ENCODE assay signal across 8 mouse cellular contexts in genomic region chr10:93592456-93592855, GRCm38 (mm10). TPM values are rescaled to one million over a fixed set of nuclear protein-coding genes. Genes with fewer than 3 reads are reported as not detected.
DNase-seq lines count a peak whose midpoint lies in the region; TF ChIP-seq lines count a peak whose summit lies in the region.

No protein-coding gene starts in this region.

- H3K27ac ChIP-seq in layer of hippocampus, adult 2 months = no peak overlapping the region
- H3K27ac ChIP-seq in CH12.LX (ENCODE audit: insufficient read depth, low read depth) = no peak overlapping the region

- DNase-seq in layer of hippocampus, adult 2 months (ENCODE audit: low spot score in 2 of 2) = no peak
- no peak for DNase-seq in layer of hippocampus, adult 18-20 months (ENCODE audit: low spot score in 2 of 2)
- no peak for DNase-seq in CH12.LX (ENCODE audit: extremely low read depth)
- peak; percentile 67 for DNase-seq in ZHBTc4 (ENCODE audit: low read depth, low spot score)
- peak; percentile 36 for DNase-seq in lung, postnatal 10 days
- no peak for DNase-seq in gastrocnemius, postnatal 14 days
- DNase-seq in left cerebral cortex, postnatal 36 days (ENCODE audit: low spot score in 2 of 2) = no peak
- no peak for DNase-seq in layer of hippocampus, adult 9-10 months (ENCODE audit: low spot score)

- peak; percentile 35 for TF ChIP-seq RAD21 in CH12.LX (IDR thresholded peaks at IDR 0.05; ENCODE audit: low read depth, low read length)

- no peak for TF ChIP-seq EP300 in CH12.LX (IDR thresholded peaks at IDR 0.05; ENCODE audit: low read length)

- H3K9ac ChIP-seq in CH12.LX (ENCODE audit: insufficient read depth, low read depth) = no peak overlapping the region

- TF ChIP-seq POLR2A in CH12.LX (IDR thresholded peaks at IDR 0.05; ENCODE audit: low read depth, low read length) = no peak

- in situ Hi-C loops in CH12.LX (cut with MboI; ENCODE audit: low pct_ligation_motif_present, low pct_unique_long_range_greater_than_20kb, low sequenced_read_pairs) = loop anchor here (5.0 to 25.0 kb wide), 2 partner anchors 220 to 530 kb away; no protein-coding TSS in a partner anchor

- peaks cover 4 to 6% of the 10 kb centered on the region in 2 experiments for H3K36me3 ChIP-seq in CH12.LX (replicated peaks in 1 of 2; ENCODE audit: control insufficient read depth in 1 of 2, insufficient read depth in 1 of 2, low read length in 1 of 2)

- H3K27me3 ChIP-seq in CH12.LX (replicated peaks) = no peaks in the 10 kb centered on the region

- intact Hi-C loops in gastrocnemius, postnatal 14 days (cut with DNase I; ENCODE audit: low total_unique reads) = no loop called here
- intact Hi-C loops in left cerebral cortex, postnatal 36 days (cut with DNase I) = no loop called here

- TF ChIP-seq CTCF in layer of hippocampus, adult 2 months (conservative IDR thresholded peaks at IDR 0.05) = peak; percentile 52
- TF ChIP-seq CTCF in CH12.LX (conservative IDR thresholded peaks at IDR 0.05 in 1 of 2, IDR thresholded peaks at IDR 0.05 in 1 of 2; ENCODE audit: low read depth in 2 of 2, low read length in 2 of 2) = peak in 1 of 2 experiments; percentile 54; a peak in 2 of 4 replicates

- H3K9me3 ChIP-seq in CH12.LX (replicated peaks; ENCODE audit: low read length) = no peaks in the 10 kb centered on the region

- peaks cover 5 to 21% of the 10 kb centered on the region in 2 experiments for H3K4me1 ChIP-seq in CH12.LX (ENCODE audit: control insufficient read depth in 1 of 2, insufficient read depth in 2 of 2)

- H3K4me3 ChIP-seq in layer of hippocampus, adult 2 months = no peak overlapping the region
- no peak overlapping the region for H3K4me3 ChIP-seq in CH12.LX (replicated peaks in 1 of 3; ENCODE audit: low read depth in 2 of 3, low read length in 2 of 3, poor library complexity in 1 of 3)

- dilution Hi-C loops in CH12.LX (cut with MboI; ENCODE audit: extremely low pct_ligation_motif_present, extremely low pct_unique_long_range_greater_than_20kb, low sequenced_read_pairs) = no loop called here

- peaks cover 18% of the 10 kb centered on the region for H3K79me2 ChIP-seq in CH12.LX (replicated peaks; ENCODE audit: control insufficient read depth, extremely low read depth, insufficient read depth, poor library complexity, severe bottlenecking)

- no peak overlapping the region for H3K4me2 ChIP-seq in CH12.LX (ENCODE audit: insufficient read depth, low read depth, poor library complexity, severe bottlenecking)

TF ChIP-seq in CH12.LX, 34 proteins besides CTCF, POLR2A, EP300 and RAD21:
- TF ChIP-seq SMC3 (IDR thresholded peaks at IDR 0.05; ENCODE audit: low read depth, low read length) = peak; percentile 47
- no peak for TF ChIP-seq ZNF384 (IDR thresholded peaks at IDR 0.05; ENCODE audit: low read depth, low read length)
- no peak for TF ChIP-seq ELF1 (IDR thresholded peaks at IDR 0.05; ENCODE audit: low read depth, low read length)

RNA-seq across cellular contexts. Expression of gene Snrpf, which starts 3.0 kb away (rescaled TPM):
- total RNA-seq in layer of hippocampus, adult 2 months (2021) = 10 to 100 TPM; 11.5 to 12.6 TPM
- 10 to 100 TPM; 10.5 to 13.5 TPM for total RNA-seq in layer of hippocampus, adult 18-20 months (2021)
- total RNA-seq in CH12.LX (2012; rRNA removed) = 184 and 191 TPM in 2 replicates
- 186 and 207 TPM in 2 replicates for total RNA-seq in CH12.LX (2014; rRNA removed)
- polyA plus RNA-seq in CH12.LX (2012; ENCODE audit: insufficient read length, low read depth) = 144 and 159 TPM in 2 replicates
- total RNA-seq in gastrocnemius, postnatal 14 days (2021) = 10 to 100 TPM in 1 of 2 experiments, 1 to 10 TPM in 1; 9.9 to 10.4 TPM
- 10 to 100 TPM; 14.9 to 17.3 TPM for total RNA-seq in left cerebral cortex, postnatal 36 days (2021)

RNA-seq across cellular contexts. Expression of gene Ntn4, which starts 48.0 kb away (rescaled TPM):
- total RNA-seq in layer of hippocampus, adult 2 months (2021) = 1 to 10 TPM; 5.5 to 7.8 TPM
- 1 to 10 TPM; 6.4 to 7.8 TPM for total RNA-seq in layer of hippocampus, adult 18-20 months (2021)
- total RNA-seq in CH12.LX (2012; rRNA removed) (not detected in 2 replicates), CH12.LX (2014; rRNA removed) (not detected in 2 replicates)
- polyA plus RNA-seq in CH12.LX (2012; ENCODE audit: insufficient read length, low read depth) = not detected in 2 replicates
- total RNA-seq in gastrocnemius, postnatal 14 days (2021) = 1 to 10 TPM; 8.9 to 9.3 TPM
- 10 to 100 TPM in 1 of 2 experiments, 1 to 10 TPM in 1; 9.6 to 13.2 TPM for total RNA-seq in left cerebral cortex, postnatal 36 days (2021)

RNA-seq across cellular contexts. Expression of gene Ccdc38, which starts 52.0 kb away (rescaled TPM):
- not detected for total RNA-seq in layer of hippocampus, adult 2 months (2021)
- not detected for total RNA-seq in layer of hippocampus, adult 18-20 months (2021)
- total RNA-seq in CH12.LX (2012; rRNA removed) (6.6 and 9.2 TPM in 2 replicates), CH12.LX (2014; rRNA removed) (47.3 and 55.8 TPM in 2 replicates)
- 17.9 and 22.2 TPM in 2 replicates for polyA plus RNA-seq in CH12.LX (2012; ENCODE audit: insufficient read length, low read depth)
- not detected for total RNA-seq in gastrocnemius, postnatal 14 days (2021)
- not detected for total RNA-seq in left cerebral cortex, postnatal 36 days (2021)

RNA-seq across cellular contexts. Expression of gene Amdhd1, which starts 52.6 kb away (rescaled TPM):
- under 1 TPM; 0.28 to 0.37 TPM for total RNA-seq in layer of hippocampus, adult 2 months (2021)
- total RNA-seq in layer of hippocampus, adult 18-20 months (2021) = under 1 TPM; 0.30 to 0.59 TPM
- total RNA-seq in CH12.LX (2012; rRNA removed) (4.6 and 8.4 TPM in 2 replicates), CH12.LX (2014; rRNA removed) (2.4 and 3.3 TPM in 2 replicates)
- polyA plus RNA-seq in CH12.LX (2012; ENCODE audit: insufficient read length, low read depth) = 2.3 and 2.4 TPM in 2 replicates
- not detected for total RNA-seq in gastrocnemius, postnatal 14 days (2021)
- under 1 TPM; 0.37 to 0.75 TPM for total RNA-seq in left cerebral cortex, postnatal 36 days (2021)

Comparison
In these comparisons a context has a peak if more than half of its experiments do, and no peak if none do; other contexts are left out.
1. DNase-seq: peak in ZHBTc4 (single experiment) and lung, postnatal 10 days (single experiment); none in layer of hippocampus, adult 2 months (0 of 2), layer of hippocampus, adult 18-20 months (0 of 2), CH12.LX (single experiment), gastrocnemius, postnatal 14 days (single experiment), left cerebral cortex, postnatal 36 days (0 of 2) and layer of hippocampus, adult 9-10 months (single experiment).
2. RNA of gene Snrpf, which starts 3.0 kb away (total RNA-seq): 184 to 207 TPM in CH12.LX; 14.9 to 17.3 TPM in left cerebral cortex, postnatal 36 days, 10.5 to 13.5 TPM in layer of hippocampus, adult 18-20 months, 11.5 to 12.6 TPM in layer of hippocampus, adult 2 months and 9.9 to 10.4 TPM in gastrocnemius, postnatal 14 days; every median in the first group is over 10 times any median in the second.
3. RNA of gene Ntn4, which starts 48.0 kb away (total RNA-seq): 9.6 to 13.2 TPM in left cerebral cortex, postnatal 36 days, 8.9 to 9.3 TPM in gastrocnemius, postnatal 14 days, 6.4 to 7.8 TPM in layer of hippocampus, adult 18-20 months and 5.5 to 7.8 TPM in layer of hippocampus, adult 2 months; not detected in CH12.LX; every median in the first group is over 4 times any median in the second.
4. RNA of gene Ccdc38, which starts 52.0 kb away (total RNA-seq): 6.6 to 55.8 TPM in CH12.LX; not detected in left cerebral cortex, postnatal 36 days, not detected in gastrocnemius, postnatal 14 days, not detected in layer of hippocampus, adult 2 months and not detected in layer of hippocampus, adult 18-20 months; every median in the first group is over 4 times any median in the second.